Mouse (Mus musculus) MEL (cell line): ENCODE results near the gene Gap43.

Experiments used
- ETS1 ChIP-seq: IDR thresholded peaks from 2 replicates; pipeline ENCODE4 v1.6.1; 2012; ENCODE audit warnings: low read depth, mild to moderate bottlenecking, inconsistent platforms, low read length, improper control_type of control experiment, moderate library complexity
- TAL1 ChIP-seq: IDR thresholded peaks from 2 replicates; pipeline ENCODE4 v1.6.1; 2012; ENCODE audit warnings: mild to moderate bottlenecking, inconsistent platforms, low read length, moderate library complexity, mixed read lengths
- TCF12 ChIP-seq: IDR thresholded peaks from 2 replicates; pipeline ENCODE4 v1.6.1; 2014; ENCODE audit warnings: low read depth, mild to moderate bottlenecking, inconsistent platforms, low read length, improper control_type of control experiment, moderate library complexity

DNA sequence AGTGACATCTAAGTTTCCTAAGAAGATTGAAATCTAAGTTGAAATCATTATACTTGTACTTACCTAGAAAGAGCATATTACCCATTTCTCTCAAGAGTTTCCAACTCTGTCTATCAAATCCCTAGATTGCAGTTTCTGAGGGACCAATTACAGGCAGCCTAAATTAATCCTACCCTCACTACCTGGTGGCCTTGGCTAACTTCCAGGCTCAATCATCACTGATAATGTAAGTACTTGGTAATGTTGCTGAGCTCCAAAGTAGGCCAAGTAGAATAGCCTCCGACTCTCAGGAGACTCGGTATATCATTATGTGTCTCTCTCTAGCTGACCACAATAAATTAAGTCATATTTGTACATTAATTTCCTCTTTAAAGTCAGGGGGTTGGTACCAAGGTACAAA lies 62.7 kb downstream of the Gap43 start:
- TF ChIP-seq ETS1 (no peak), TCF12 (no peak), TAL1 (no peak)
